Mouse (Mus musculus) kidney, embryonic 16.5 days (tissue): Measurements from ENCODE around the gene Olfr1320. TPM values are rescaled to one million over a fixed set of nuclear protein-coding genes. Genes with fewer than 3 reads are reported as not detected.
"Not testable (repeated sequence)": the region's sequence is repeated elsewhere in the genome, so short reads cannot be mapped to it uniquely, and the experiment has no call there.

Source experiments
- ATAC-seq: fragments of 200-750 bp; cut with Nextera tagmentation; 2 replicates; pipeline ENCODE4 v1.8.0; 2017; ENCODE audit warnings: moderate TSS enrichment; ENCODE audit not compliant: low FRiP score, low TSS enrichment
- H3K27ac ChIP-seq: fragments of 300-500 bp; sonication (generic); 2 replicates; pipeline ENCODE4 v1.5.1; 2014; ENCODE audit warnings: low read length
- H3K27me3 ChIP-seq: fragments of 300-500 bp; sonication (generic); 2 replicates; pipeline ENCODE4 v1.6.1; 2014; ENCODE audit warnings: low read length, control low read depth, mixed read lengths; ENCODE audit not compliant: insufficient read depth
- H3K36me3 ChIP-seq: fragments of 300-500 bp; sonication (generic); 2 replicates; pipeline ENCODE4 v1.6.1; 2014; ENCODE audit warnings: low read length, control low read depth, mixed read lengths; ENCODE audit not compliant: insufficient read depth
- H3K4me1 ChIP-seq: fragments of 300-500 bp; sonication (generic); 2 replicates; pipeline ENCODE4 v1.6.1; 2014; ENCODE audit warnings: low read length, control low read depth, mixed read lengths; ENCODE audit not compliant: insufficient read depth
- H3K4me2 ChIP-seq: fragments of 300-500 bp; sonication (generic); replicated peaks from 2 replicates; pipeline ENCODE4 v1.6.1; 2014; ENCODE audit warnings: low read depth, low read length
- H3K4me3 ChIP-seq: fragments of 300-500 bp; sonication (generic); 2 replicates; pipeline ENCODE4 v1.5.1; 2014; ENCODE audit warnings: mild to moderate bottlenecking, low read length
- H3K9ac ChIP-seq: fragments of 300-500 bp; sonication (generic); replicated peaks from 2 replicates; pipeline ENCODE4 v1.6.1; 2014; ENCODE audit warnings: low read length
- H3K9me3 ChIP-seq: fragments of 300-500 bp; sonication (generic); 2 replicates; pipeline ENCODE4 v1.6.1; 2016; ENCODE audit warnings: low read length, control low read depth
- WGBS: fragments of 180-500 bp; shearing (Covaris S2); extraction: QIAGEN DNeasy Blood & Tissue Kit; methylation state at CpG from one replicate; pipeline ENCODE4 v1.1.7; 2014; 5-methylcytosine and 5-hydroxymethylcytosine counted together
- polyA plus RNA-seq: library from polyadenylated mRNA; unstranded; fragments of >200 nt; fragmentation: Nextera tagmentation; extraction: Ambion mirVana; gene quantifications from 2 replicates; pipeline ENCODE4 v1.2.1, GENCODE M21; 2015

The Olfr1320 gene
- polyA plus RNA-seq = not detected in 2 replicates

- Histone ChIP-seq H3K9me3 (no peaks in the 10 kb centered on the region), H3K4me1 (no peaks in the 10 kb centered on the region), H3K4me3 (no peak within 1 kb of the TSS), H3K9ac (no peak within 1 kb of the TSS), H3K4me2 (no peak within 1 kb of the TSS), H3K27ac (no peak within 1 kb of the TSS), H3K27me3 (no peaks in the 10 kb centered on the region), H3K36me3 (no peaks in the 10 kb centered on the region)
- 85% methylated on average over 1 of the region's 1 CpGs for WGBS
- ATAC-seq = no peak
Measured at GRCm38 (mm10) chrX:49672033-49672432, at the start of gene Olfr1320. Olfr1320 (plus strand) TSS chrX:49672333.

GRCm38 (mm10) chrX:49627566-49627965 lies 44.6 kb upstream of the Olfr1320 start:
- no peak overlapping the region for H3K4me3 ChIP-seq
- no peak overlapping the region for H3K27ac ChIP-seq
- H3K36me3 ChIP-seq = no peaks in the 10 kb centered on the region
- no peak for ATAC-seq
- H3K4me1 ChIP-seq = no peaks in the 10 kb centered on the region
- H3K27me3 ChIP-seq = no peaks in the 10 kb centered on the region
- H3K9me3 ChIP-seq = no peaks in the 10 kb centered on the region
- H3K4me2 ChIP-seq = no peak overlapping the region
- H3K9ac ChIP-seq = no peak overlapping the region

- Histone ChIP-seq H3K36me3 (no peaks in the 10 kb centered on the region), H3K4me1 (no peaks in the 10 kb centered on the region), H3K4me3 (no peak overlapping the region), H3K9ac (no peak overlapping the region), H3K4me2 (no peak overlapping the region), H3K27me3 (no peaks in the 10 kb centered on the region), H3K27ac (no peak overlapping the region), H3K9me3 (no peaks in the 10 kb centered on the region)
- no peak for ATAC-seq
- WGBS = 70% methylated on average over 2 of the region's 2 CpGs
Measured at GRCm38 (mm10) chrX:49631195-49631594, 40.9 kb upstream of the Olfr1320 start.

- H3K27me3 ChIP-seq, H3K9ac ChIP-seq, H3K4me2 ChIP-seq, H3K27ac ChIP-seq, H3K36me3 ChIP-seq, H3K4me1 ChIP-seq, H3K4me3 ChIP-seq, ATAC-seq, H3K9me3 ChIP-seq: not testable (repeated sequence)
- WGBS = 91% methylated on average over 28 of the region's 29 CpGs
Measured at GRCm38 (mm10) chrX:49660781-49661180, 11.4 kb upstream of the Olfr1320 start.

Other genes starting within 250 kb of the Olfr1320 start
- gene Arhgap36, start 208.4 kb upstream of the Olfr1320 start, polyA plus RNA-seq = 2.9 and 3.5 TPM in 2 replicates
- not detected in 2 replicates for gene Olfr1321, start 62.7 kb downstream of the Olfr1320 start, polyA plus RNA-seq
- 4.7 and 5.6 TPM in 2 replicates for gene Igsf1, start 125.4 kb downstream of the Olfr1320 start, polyA plus RNA-seq
- gene Olfr1322, start 219.2 kb downstream of the Olfr1320 start, polyA plus RNA-seq = not detected in 2 replicates